Mouse (Mus musculus) intestine, embryonic 16.5 days (tissue): Measurements from ENCODE around the gene Tmem182. TPM values are rescaled to one million over a fixed set of nuclear protein-coding genes. Genes with fewer than 3 reads are reported as not detected.

Experiments used
- ATAC-seq: fragments of 200-750 bp; cut with Nextera tagmentation; 2 replicates; pipeline ENCODE4 v1.8.0; 2017; ENCODE audit warnings: moderate TSS enrichment, moderate library complexity
- H3K27ac ChIP-seq: fragments of 300-500 bp; sonication (generic); 2 replicates; pipeline ENCODE4 v1.5.1; 2014; ENCODE audit warnings: mild to moderate bottlenecking, low read length
- H3K27me3 ChIP-seq: fragments of 300-500 bp; sonication (generic); replicated peaks from 2 replicates; pipeline ENCODE4 v1.6.1; 2014; ENCODE audit warnings: low read length, control low read depth, mixed read lengths; ENCODE audit not compliant: control insufficient read depth, insufficient read depth
- H3K36me3 ChIP-seq: fragments of 300-500 bp; sonication (generic); 2 replicates; pipeline ENCODE4 v1.6.1; 2014; ENCODE audit warnings: low read length, control low read depth; ENCODE audit not compliant: control insufficient read depth, insufficient read depth
- H3K4me1 ChIP-seq: fragments of 300-500 bp; sonication (generic); 2 replicates; pipeline ENCODE4 v1.6.1; 2014; ENCODE audit warnings: low read length, control low read depth, mixed read lengths; ENCODE audit not compliant: control insufficient read depth, insufficient read depth
- H3K4me2 ChIP-seq: fragments of 300-500 bp; sonication (generic); 2 replicates; pipeline ENCODE4 v1.6.1; 2014; ENCODE audit warnings: low read depth, low read length, control low read depth
- H3K4me3 ChIP-seq: fragments of 300-500 bp; sonication (generic); 2 replicates; pipeline ENCODE4 v1.5.1; 2014; ENCODE audit warnings: mild to moderate bottlenecking, low read length
- H3K9ac ChIP-seq: fragments of 300-500 bp; sonication (generic); 2 replicates; pipeline ENCODE4 v1.6.1; 2014; ENCODE audit warnings: low read depth, low read length
- H3K9me3 ChIP-seq: fragments of 300-500 bp; sonication (generic); 2 replicates; pipeline ENCODE4 v1.6.1; 2016; ENCODE audit warnings: low read length, control low read depth; ENCODE audit not compliant: control insufficient read depth
- WGBS: fragments of 180-500 bp; shearing (Covaris S2); extraction: QIAGEN DNeasy Blood & Tissue Kit; methylation state at CpG from one replicate; pipeline ENCODE4 v1.1.7; 2014; 5-methylcytosine and 5-hydroxymethylcytosine counted together
- polyA plus RNA-seq: library from polyadenylated mRNA; unstranded; fragments of >200 nt; fragmentation: Nextera tagmentation; extraction: Ambion mirVana; gene quantifications from 2 replicates; pipeline ENCODE4 v1.2.1, GENCODE M21; 2015

The Tmem182 gene
- polyA plus RNA-seq, 1 experiment from 2014 or later, result 0.43 TPM

GRCm38 (mm10) chr1:40841032-40841761 is 35.8 kb downstream of the Tmem182 start:
- no peaks in the 10 kb centered on the region for H3K27me3 ChIP-seq
- H3K27ac ChIP-seq, result no peak overlapping the region
- no peak overlapping the region for H3K4me2 ChIP-seq
- no peaks in the 10 kb centered on the region for H3K36me3 ChIP-seq
- no peak overlapping the region for H3K9ac ChIP-seq
- no peaks in the 10 kb centered on the region for H3K4me1 ChIP-seq
- no peak overlapping the region for H3K4me3 ChIP-seq
- H3K9me3 ChIP-seq, result no peaks in the 10 kb centered on the region
- 0 out of 2 replicates have a peak, but pooled peaks have one; percentile 48 for ATAC-seq
- 78% methylated on average over 5 of the region's 5 CpGs for WGBS

DNA sequence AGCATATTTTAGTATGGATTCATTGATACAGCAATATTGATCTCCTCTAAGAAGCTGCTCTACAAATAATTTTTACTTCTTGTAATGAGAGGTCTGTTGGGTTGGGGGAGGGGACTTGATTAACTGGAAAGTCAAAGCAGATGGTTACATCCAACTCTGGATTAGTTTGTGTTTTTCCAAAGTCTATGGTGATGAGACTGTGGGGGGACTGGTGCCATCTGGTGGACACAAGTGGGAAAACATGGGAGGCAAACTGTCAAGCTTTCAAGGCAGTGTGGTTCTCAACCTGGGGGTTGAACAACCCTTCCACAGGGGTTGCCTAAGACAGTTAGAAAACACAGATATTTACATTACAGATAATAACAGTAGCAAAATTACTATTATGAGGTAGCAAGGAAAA is 39.2 kb downstream of the Tmem182 start:
- Histone ChIP-seq H3K27me3 (no peaks in the 10 kb centered on the region), H3K36me3 (no peaks in the 10 kb centered on the region)
- ATAC-seq, result no peak

DNA sequence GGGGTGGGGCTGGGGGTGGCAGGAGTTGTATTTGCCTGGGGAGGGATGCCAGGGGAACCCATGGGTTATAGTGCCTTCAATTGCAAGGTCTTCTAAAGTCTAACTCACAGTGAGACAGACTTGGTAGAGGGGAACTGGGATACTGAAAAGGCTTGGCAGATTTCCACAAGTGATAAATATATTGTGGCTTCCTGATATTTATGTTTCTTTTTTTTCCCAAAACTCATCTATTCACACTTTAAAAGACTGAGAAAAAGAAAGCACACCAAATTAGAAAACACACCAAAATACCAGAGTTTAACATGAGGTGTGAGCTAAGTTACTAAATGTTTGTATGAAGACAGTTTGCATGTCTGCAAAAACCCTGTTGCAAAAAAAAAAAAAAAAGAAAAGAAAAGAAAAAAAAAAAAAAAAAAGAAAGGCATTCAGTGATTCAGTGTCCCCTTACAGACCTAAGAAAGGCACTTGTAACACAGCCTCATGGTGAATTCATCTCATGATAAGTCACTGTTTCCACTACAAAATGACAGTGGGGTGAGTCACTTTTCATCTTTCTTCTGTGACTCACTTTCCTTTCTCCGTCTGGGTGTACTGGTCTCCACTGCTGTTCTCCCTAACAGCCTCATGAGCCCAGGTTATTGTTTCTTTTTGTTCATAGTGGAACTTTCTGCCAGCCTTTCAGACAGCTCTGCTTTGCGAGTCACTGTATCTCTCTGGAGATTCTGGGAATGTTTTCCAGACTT is 42.0 kb downstream of the Tmem182 start:
- WGBS, result 60% methylated on average over 2 of the region's 2 CpGs
- Histone ChIP-seq H3K4me1 (no peaks in the 10 kb centered on the region), H3K4me3 (no peak overlapping the region), H3K9me3 (no peaks in the 10 kb centered on the region), H3K27ac (no peak overlapping the region), H3K9ac (no peak overlapping the region), H3K27me3 (no peaks in the 10 kb centered on the region), H3K4me2 (no peak overlapping the region), H3K36me3 (no peaks in the 10 kb centered on the region)
- ATAC-seq, result no peak

More for the DNA sequence above, 39.2 kb downstream of the Tmem182 start:
- Histone ChIP-seq H3K4me3 (no peak overlapping the region), H3K4me2 (no peak overlapping the region), H3K9ac (no peak overlapping the region), H3K9me3 (no peaks in the 10 kb centered on the region), H3K4me1 (no peaks in the 10 kb centered on the region), H3K27ac (no peak overlapping the region)

DNA sequence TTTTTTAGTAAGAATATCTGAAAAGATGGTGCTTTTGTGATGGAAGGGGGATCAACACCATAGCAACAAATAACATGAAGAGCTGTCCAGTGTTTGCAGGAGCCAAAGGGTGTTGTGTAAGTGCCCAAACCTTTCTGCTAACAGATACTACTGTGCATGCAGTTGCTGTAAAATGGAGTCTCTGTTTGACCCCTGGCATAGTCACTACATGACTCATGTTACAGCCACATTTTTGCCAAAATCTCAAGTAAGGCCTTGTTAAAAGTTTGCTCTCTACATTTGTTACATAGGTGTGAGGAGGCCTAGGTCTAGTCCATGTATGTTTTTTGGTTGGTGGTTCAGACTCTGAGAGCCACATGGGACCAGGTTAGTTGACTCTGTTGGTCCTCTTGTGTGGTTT is 45.9 kb downstream of the Tmem182 start:
- H3K4me2 ChIP-seq, result no peak overlapping the region
- no peak overlapping the region for H3K27ac ChIP-seq
- no peak overlapping the region for H3K9ac ChIP-seq
- no peaks in the 10 kb centered on the region for H3K9me3 ChIP-seq
- ATAC-seq, result no peak
- no peaks in the 10 kb centered on the region for H3K4me1 ChIP-seq
- no peaks in the 10 kb centered on the region for H3K36me3 ChIP-seq
- H3K4me3 ChIP-seq, result no peak overlapping the region
- H3K27me3 ChIP-seq, result no peaks in the 10 kb centered on the region

DNA sequence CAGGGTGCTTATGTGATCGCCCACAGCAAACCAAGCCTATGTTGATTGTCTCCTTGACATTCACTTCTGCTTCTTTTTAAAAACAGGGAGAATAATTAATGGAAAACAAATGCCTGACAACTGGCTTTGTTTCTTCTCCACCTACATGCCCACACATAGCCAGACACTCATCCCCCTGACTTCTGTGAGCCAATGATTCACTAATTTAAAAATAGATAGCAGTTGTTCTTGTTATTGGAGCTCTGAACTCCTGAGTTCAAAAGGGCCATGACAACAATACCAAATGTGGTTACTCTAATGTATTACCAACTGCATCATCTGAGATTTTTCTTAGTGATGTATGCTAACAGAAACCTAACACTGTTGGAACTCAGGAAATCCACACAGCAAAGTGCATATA is 49.9 kb downstream of the Tmem182 start:
- Histone ChIP-seq H3K4me1 (no peaks in the 10 kb centered on the region), H3K9ac (no peak overlapping the region), H3K27ac (no peak overlapping the region), H3K4me2 (no peak overlapping the region), H3K9me3 (no peaks in the 10 kb centered on the region), H3K4me3 (no peak overlapping the region), H3K36me3 (no peaks in the 10 kb centered on the region), H3K27me3 (no peaks in the 10 kb centered on the region)
- 85% methylated on average over 1 of the region's 1 CpGs for WGBS
- no peak for ATAC-seq

DNA sequence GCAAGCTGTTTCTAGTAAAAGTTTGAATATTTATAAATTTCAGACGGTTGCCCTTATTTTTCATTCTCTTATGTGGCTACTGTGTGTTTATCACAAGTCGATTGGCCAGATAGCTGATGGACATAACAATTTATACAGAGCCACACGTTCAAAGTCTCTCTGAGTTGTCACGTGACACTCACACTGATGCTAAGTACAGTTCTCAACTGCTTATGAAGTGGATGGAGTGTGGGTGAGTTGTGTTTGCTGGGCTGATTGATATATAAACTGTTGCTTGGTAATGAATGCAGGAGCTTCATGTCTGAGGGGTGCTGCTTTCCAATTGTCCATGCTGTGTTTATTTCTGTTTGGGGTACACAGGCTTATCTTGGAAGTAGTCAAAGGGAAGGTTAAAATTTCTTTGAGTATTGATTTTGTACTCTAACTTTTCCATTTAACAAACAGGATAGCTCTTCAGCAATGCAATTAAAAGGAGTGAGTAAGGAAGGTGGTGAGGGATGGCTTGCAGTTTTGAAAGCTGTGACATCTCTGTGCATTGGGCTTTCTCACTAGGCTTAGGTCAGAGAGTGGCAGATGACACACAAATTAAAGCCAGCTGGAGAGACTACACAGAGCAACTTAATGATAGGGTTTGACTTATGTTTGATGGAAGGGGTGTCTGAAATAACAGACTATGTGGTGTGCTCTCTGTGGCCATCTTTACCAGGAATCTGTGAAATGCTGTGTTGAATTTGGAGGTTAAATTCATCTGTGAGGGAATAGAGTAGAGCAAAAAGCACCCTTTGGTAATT is 51.6 kb downstream of the Tmem182 start:
- WGBS, result 59% methylated on average over 4 of the region's 4 CpGs
- no peak for ATAC-seq

GRCm38 (mm10) chr1:40865043-40865442 is 59.6 kb downstream of the Tmem182 start:
- Histone ChIP-seq H3K27ac (no peak overlapping the region), H3K27me3 (no peaks in the 10 kb centered on the region), H3K36me3 (no peaks in the 10 kb centered on the region), H3K9me3 (no peaks in the 10 kb centered on the region), H3K4me1 (no peaks in the 10 kb centered on the region), H3K9ac (no peak overlapping the region), H3K4me2 (no peak overlapping the region), H3K4me3 (no peak overlapping the region)
- ATAC-seq, result no peak
- WGBS, result 65% methylated on average over 6 of the region's 6 CpGs

More for the DNA sequence above, 51.6 kb downstream of the Tmem182 start:
- Histone ChIP-seq H3K9ac (no peak overlapping the region), H3K27me3 (no peaks in the 10 kb centered on the region), H3K4me2 (no peak overlapping the region), H3K4me3 (no peak overlapping the region), H3K27ac (no peak overlapping the region), H3K36me3 (no peaks in the 10 kb centered on the region), H3K9me3 (no peaks in the 10 kb centered on the region), H3K4me1 (no peaks in the 10 kb centered on the region)

DNA sequence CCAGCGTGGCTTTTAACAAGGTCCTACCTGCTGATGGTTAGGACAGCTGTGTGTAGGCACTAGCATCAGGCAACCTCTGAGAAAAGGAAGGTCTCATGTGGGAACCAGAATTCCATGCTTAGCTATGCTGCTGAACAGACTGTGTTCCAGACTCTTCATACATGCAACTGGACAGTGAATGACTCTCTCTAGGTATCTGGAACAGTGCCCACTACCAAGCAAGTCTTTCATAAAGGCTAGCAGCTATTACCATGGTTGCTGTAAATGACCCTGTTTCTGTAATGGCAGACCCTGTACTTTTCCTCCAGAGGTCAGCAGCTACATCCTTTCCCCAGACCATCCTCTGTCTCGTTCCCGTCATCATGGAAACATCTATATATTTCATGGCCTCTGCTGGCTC is 61.7 kb downstream of the Tmem182 start:
- Histone ChIP-seq H3K27me3 (no peaks in the 10 kb centered on the region), H3K9ac (no peak overlapping the region), H3K36me3 (no peaks in the 10 kb centered on the region), H3K4me3 (no peak overlapping the region), H3K4me1 (no peaks in the 10 kb centered on the region), H3K9me3 (no peaks in the 10 kb centered on the region), H3K4me2 (no peak overlapping the region), H3K27ac (no peak overlapping the region)
- no peak for ATAC-seq
- 74% methylated on average over 3 of the region's 3 CpGs for WGBS

GRCm38 (mm10) chr1:40867651-40868050 is 62.2 kb downstream of the Tmem182 start:
- ATAC-seq, result no peak
- WGBS, result 82% methylated on average over 2 of the region's 2 CpGs
- Histone ChIP-seq H3K4me2 (no peak overlapping the region), H3K9ac (no peak overlapping the region), H3K36me3 (no peaks in the 10 kb centered on the region), H3K27me3 (no peaks in the 10 kb centered on the region), H3K9me3 (no peaks in the 10 kb centered on the region), H3K4me1 (no peaks in the 10 kb centered on the region), H3K4me3 (no peak overlapping the region), H3K27ac (no peak overlapping the region)
